Mouse (Mus musculus) T-helper 17 cell (primary cell): ENCODE data around the gene Nat8l.
"Not testable (repeated sequence)": the region's sequence is repeated elsewhere in the genome, so short reads cannot be mapped to it uniquely, and the experiment has no call there.

Experiments used
- in situ Hi-C, 2 experiments: fragments of 300-600 bp; cut with MboI, MseI; formaldehyde crosslinking; loops; 1 replicate in 1 of 2; 2 replicates in 1 of 2; pipeline ENCODE4 v1.15.1; 2025; ENCODE audit warnings: high pct_unique_total_duplicates in 2 of 2

Gene Nat8l

GRCm38 (mm10) chr5:33995843-33996693 lies at the start of gene Nat8l:
Gene Nat8l (plus strand): TSS chr5:33995984.
- in situ Hi-C loops = no loop called here

- in situ Hi-C loops = not testable (repeated sequence)
Measured at GRCm38 (mm10) chr5:33947035-33947434, 48.7 kb upstream of the Nat8l start.

GRCm38 (mm10) chr5:33948314-33948713 lies 47.5 kb upstream of the Nat8l start:
- in situ Hi-C loops = no loop called here

GRCm38 (mm10) chr5:33953471-33954185 lies 42.2 kb upstream of the Nat8l start:
- in situ Hi-C loops = loop anchor here in 1 of 2 experiments (10.0 kb wide), 1 partner anchor 989 kb away; no protein-coding TSS in a partner anchor

- in situ Hi-C loops = loop anchor here in 1 of 2 experiments (10.0 kb wide), 1 partner anchor 990 kb away; no protein-coding TSS in a partner anchor
Measured at GRCm38 (mm10) chr5:33954354-33954753, 41.4 kb upstream of the Nat8l start.

GRCm38 (mm10) chr5:33955868-33956267 lies 39.9 kb upstream of the Nat8l start:
- in situ Hi-C loops = loop anchor here in 1 of 2 experiments (10.0 kb wide), 1 partner anchor 991 kb away; no protein-coding TSS in a partner anchor

- in situ Hi-C loops = loop anchor here in 1 of 2 experiments (10.0 kb wide), 1 partner anchor 995 kb away; no protein-coding TSS in a partner anchor
Measured at GRCm38 (mm10) chr5:33959382-33959781, 36.4 kb upstream of the Nat8l start.

GRCm38 (mm10) chr5:33974736-33975135 lies 21.0 kb upstream of the Nat8l start:
- in situ Hi-C loops = no loop called here

- in situ Hi-C loops = no loop called here
Measured at GRCm38 (mm10) chr5:33976267-33976666, 19.5 kb upstream of the Nat8l start.

- in situ Hi-C loops = no loop called here
Measured at GRCm38 (mm10) chr5:33982731-33983259, 13.0 kb upstream of the Nat8l start.

- in situ Hi-C loops = no loop called here
Measured at GRCm38 (mm10) chr5:33983309-33984121, 12.3 kb upstream of the Nat8l start, which contains the start of gene Gm1673. Gene Gm1673 (plus strand): TSS chr5:33983433.

GRCm38 (mm10) chr5:33994671-33995625 lies 836 bp upstream of the Nat8l start:
- in situ Hi-C loops = no loop called here

- in situ Hi-C loops = no loop called here
Measured at GRCm38 (mm10) chr5:33996694-33997045, 886 bp downstream of the Nat8l start.

GRCm38 (mm10) chr5:33997051-33997741 lies 1.4 kb downstream of the Nat8l start:
- in situ Hi-C loops = no loop called here

- in situ Hi-C loops = no loop called here
Measured at GRCm38 (mm10) chr5:33997829-33998504, 2.2 kb downstream of the Nat8l start.

- in situ Hi-C loops = no loop called here
Measured at GRCm38 (mm10) chr5:33998505-33998877, 2.7 kb downstream of the Nat8l start.

- in situ Hi-C loops = loop anchor here in 1 of 2 experiments (5.0 kb wide), 1 partner anchor 228 kb away; no protein-coding TSS in a partner anchor
Measured at GRCm38 (mm10) chr5:33999466-34000090, 3.8 kb downstream of the Nat8l start.

- in situ Hi-C loops = loop anchor here in 1 of 2 experiments (5.0 kb wide), 1 partner anchor 226 kb away; no protein-coding TSS in a partner anchor
Measured at GRCm38 (mm10) chr5:34000809-34001208, 5.0 kb downstream of the Nat8l start.
